In genomic region chr2:18956945-18957344, GRCm38 (mm10) we compare ENCODE assay signal across 20 mouse cellular contexts. TPM values are rescaled to one million over a fixed set of nuclear protein-coding genes. Genes with fewer than 3 reads are reported as not detected.
A peak's percentile ranks its signal among the peaks of the same experiment; 100 is the strongest.
DNase-seq lines count a peak whose midpoint lies in the region; ATAC-seq and TF ChIP-seq lines count a peak whose summit lies in the region.
"Had no signal": no experiment of that assay in that cellular context is flagged by ENCODE, and none has a peak within 500 bp of the region (broad histone marks: within the 10 kb centered on the region; RNA-seq: fewer than 3 reads in every experiment).

No protein-coding gene starts in this region.

- peak overlapping the region; percentile 71; the same call in 1 of the 2 replicates for H3K27ac ChIP-seq in heart, embryonic 10.5 days
- H3K27ac ChIP-seq in kidney, adult 2 months (ENCODE audit: insufficient read depth, low read depth, low read length) = no peak overlapping the region
- H3K27ac ChIP-seq in CH12.LX (ENCODE audit: insufficient read depth, low read depth) = no peak overlapping the region; the same call in 1 of the 2 replicates
- peak overlapping the region; percentile 57 for H3K27ac ChIP-seq in liver, embryonic 16.5 days (ENCODE audit: low read length)
- no peak overlapping the region for H3K27ac ChIP-seq in kidney, embryonic 14.5 days (ENCODE audit: low read depth, low read length)
- H3K27ac ChIP-seq: forebrain, embryonic 15.5 days; hindbrain, embryonic 15.5 days; left cerebral cortex, adult 2 months; limb, embryonic 10.5 days; lung, embryonic 15.5 days; midbrain, embryonic 15.5 days had no signal

- TF ChIP-seq EP300 in CH12.LX (IDR thresholded peaks at IDR 0.05; ENCODE audit: low read length) = no peak

- TF ChIP-seq POLR2A in kidney, adult 2 months (IDR thresholded peaks at IDR 0.05; ENCODE audit: low read depth, low read length) = no peak
- TF ChIP-seq POLR2A in CH12.LX (IDR thresholded peaks at IDR 0.05; ENCODE audit: low read depth, low read length) = no peak

- no peak for TF ChIP-seq RAD21 in CH12.LX (IDR thresholded peaks at IDR 0.05; ENCODE audit: low read depth, low read length)

- H3K9ac ChIP-seq in CH12.LX (ENCODE audit: insufficient read depth, low read depth) = 0 out of 2 replicates have a peak overlapping the region, but pooled peaks have one; percentile 29
- H3K9ac ChIP-seq in liver, embryonic 16.5 days (ENCODE audit: low read depth, low read length) = no peak overlapping the region; the same call in 1 of the 2 replicates
- H3K9ac ChIP-seq in kidney, embryonic 14.5 days (ENCODE audit: low read depth, low read length) = no peak overlapping the region
- H3K9ac ChIP-seq: forebrain, embryonic 15.5 days; hindbrain, embryonic 15.5 days; lung, embryonic 15.5 days; midbrain, embryonic 15.5 days had no signal

- TF ChIP-seq CTCF in kidney, adult 2 months (conservative IDR thresholded peaks at IDR 0.05; ENCODE audit: insufficient read depth, insufficient read length, low read depth, low read length) = no peak
- no peak for TF ChIP-seq CTCF in CH12.LX (conservative IDR thresholded peaks at IDR 0.05 in 1 of 2, IDR thresholded peaks at IDR 0.05 in 1 of 2; ENCODE audit: low read depth in 2 of 2, low read length in 2 of 2)

- no peak overlapping the region for H3K4me2 ChIP-seq in CH12.LX (ENCODE audit: insufficient read depth, low read depth, poor library complexity, severe bottlenecking)
- peak overlapping the region; percentile 30; the same call in 1 of the 2 replicates for H3K4me2 ChIP-seq in liver, embryonic 16.5 days (ENCODE audit: low read depth, low read length)
- H3K4me2 ChIP-seq in kidney, embryonic 14.5 days (replicated peaks; ENCODE audit: low read depth, low read length) = no peak overlapping the region
- H3K4me2 ChIP-seq: forebrain, embryonic 15.5 days; hindbrain, embryonic 15.5 days; lung, embryonic 15.5 days; midbrain, embryonic 15.5 days had no signal

- ATAC-seq in liver, embryonic 16.5 days (ENCODE audit: low read depth) = peak; percentile 32
- no peak for ATAC-seq in kidney, embryonic 14.5 days (ENCODE audit: low FRiP score, low TSS enrichment)
- ATAC-seq: forebrain, embryonic 15.5 days; intestine, embryonic 16.5 days; midbrain, embryonic 15.5 days had no signal

- H3K36me3 ChIP-seq in heart, embryonic 10.5 days = no peaks in the 10 kb centered on the region
- H3K36me3 ChIP-seq in kidney, adult 2 months (ENCODE audit: control insufficient read depth, insufficient read depth, low read length) = no peaks in the 10 kb centered on the region
- H3K36me3 ChIP-seq in CH12.LX (replicated peaks in 1 of 2; ENCODE audit: control insufficient read depth in 1 of 2, insufficient read depth in 1 of 2, low read length in 1 of 2) = peaks cover 0 to 3% of the 10 kb centered on the region in 2 experiments
- H3K36me3 ChIP-seq in liver, embryonic 16.5 days (ENCODE audit: control insufficient read depth, insufficient read depth) = no peaks in the 10 kb centered on the region
- no peaks in the 10 kb centered on the region for H3K36me3 ChIP-seq in kidney, embryonic 14.5 days (ENCODE audit: control insufficient read depth, insufficient read depth, low read length)
- H3K36me3 ChIP-seq: forebrain, embryonic 15.5 days; hindbrain, embryonic 15.5 days; limb, embryonic 10.5 days; lung, embryonic 15.5 days; midbrain, embryonic 15.5 days had no signal

- H3K4me1 ChIP-seq in heart, embryonic 10.5 days = peaks cover 46% of the 10 kb centered on the region
- H3K4me1 ChIP-seq in kidney, adult 2 months (ENCODE audit: control insufficient read depth, insufficient read depth, low read length) = peaks cover 8% of the 10 kb centered on the region; the same call in 1 of the 2 replicates
- H3K4me1 ChIP-seq in CH12.LX (ENCODE audit: control insufficient read depth in 1 of 2, insufficient read depth in 2 of 2) = peaks cover 22 to 98% of the 10 kb centered on the region in 2 experiments
- peaks cover 75% of the 10 kb centered on the region for H3K4me1 ChIP-seq in liver, embryonic 16.5 days (ENCODE audit: control insufficient read depth, low read depth, low read length)
- peaks cover 29% of the 10 kb centered on the region for H3K4me1 ChIP-seq in kidney, embryonic 14.5 days (ENCODE audit: control insufficient read depth, insufficient read depth, low read length)
- H3K4me1 ChIP-seq: forebrain, embryonic 15.5 days; hindbrain, embryonic 15.5 days; midbrain, embryonic 15.5 days had no signal

- H3K79me2 ChIP-seq in CH12.LX (replicated peaks; ENCODE audit: control insufficient read depth, extremely low read depth, insufficient read depth, poor library complexity, severe bottlenecking) = no peaks in the 10 kb centered on the region

- H3K4me3 ChIP-seq in heart, embryonic 10.5 days = no peak overlapping the region; the same call in 1 of the 2 replicates
- H3K4me3 ChIP-seq in kidney, adult 2 months (ENCODE audit: insufficient read depth, low read depth, low read length) = no peak overlapping the region
- no peak overlapping the region for H3K4me3 ChIP-seq in CH12.LX (replicated peaks in 1 of 3; ENCODE audit: low read depth in 2 of 3, low read length in 2 of 3, poor library complexity in 1 of 3)
- H3K4me3 ChIP-seq in liver, embryonic 16.5 days (ENCODE audit: low read depth, low read length) = no peak overlapping the region
- H3K4me3 ChIP-seq in kidney, embryonic 14.5 days (ENCODE audit: low read length) = no peak overlapping the region
- H3K4me3 ChIP-seq: erythroblast, embryonic 14.5 days; forebrain, embryonic 15.5 days; hindbrain, embryonic 15.5 days; left cerebral cortex, adult 2 months; limb, embryonic 10.5 days; lung, embryonic 15.5 days; midbrain, embryonic 15.5 days had no signal

- intact Hi-C loops in heart, postnatal 36 days (cut with DNase I) = no loop called here

- dilution Hi-C loops in CH12.LX (cut with MboI; ENCODE audit: extremely low pct_ligation_motif_present, extremely low pct_unique_long_range_greater_than_20kb, low sequenced_read_pairs) = no loop called here

- H3K27me3 ChIP-seq in heart, embryonic 10.5 days (ENCODE audit: insufficient read depth, poor library complexity, severe bottlenecking) = no peaks in the 10 kb centered on the region
- H3K27me3 ChIP-seq in kidney, adult 2 months (replicated peaks; ENCODE audit: control insufficient read depth, insufficient read depth, low read length) = no peaks in the 10 kb centered on the region
- H3K27me3 ChIP-seq in CH12.LX (replicated peaks) = no peaks in the 10 kb centered on the region
- no peaks in the 10 kb centered on the region for H3K27me3 ChIP-seq in liver, embryonic 16.5 days (ENCODE audit: control insufficient read depth, insufficient read depth, low read depth, low read length)
- H3K27me3 ChIP-seq in kidney, embryonic 14.5 days (ENCODE audit: control insufficient read depth, insufficient read depth, low read length) = no peaks in the 10 kb centered on the region
- H3K27me3 ChIP-seq: forebrain, embryonic 15.5 days; hindbrain, embryonic 15.5 days; lung, embryonic 15.5 days; midbrain, embryonic 15.5 days had no signal

- 12% methylated on average over 7 of the region's 7 CpGs for WGBS in heart, embryonic 10.5 days
- 53% methylated on average over 7 of the region's 7 CpGs for WGBS in kidney, adult 2 months
- WGBS in liver, embryonic 16.5 days (ENCODE audit: insufficient replicate concordance) = 17% methylated on average over 7 of the region's 7 CpGs
- 65% methylated on average over 7 of the region's 7 CpGs for WGBS in kidney, embryonic 14.5 days

- no peak for DNase-seq in heart, embryonic 10.5 days (ENCODE audit: low spot score)
- no peak for DNase-seq in heart, postnatal 36 days
- DNase-seq in kidney, adult 2 months = peak; percentile 28
- DNase-seq in kidney, adult 11 months = no peak
- DNase-seq in CH12.LX (ENCODE audit: extremely low read depth) = no peak
- DNase-seq in urinary bladder, postnatal 4 days (ENCODE audit: low spot score in 2 of 2) = no peak
- DNase-seq: adrenal gland, adult 8-10 months; cerebellum, adult 11 months; kidney, postnatal 14 days; right cerebral cortex, adult 18-20 months had no signal

- in situ Hi-C loops in CH12.LX (cut with MboI; ENCODE audit: low pct_ligation_motif_present, low pct_unique_long_range_greater_than_20kb, low sequenced_read_pairs) = no loop called here

- no peaks in the 10 kb centered on the region for H3K9me3 ChIP-seq in heart, embryonic 10.5 days
- no peaks in the 10 kb centered on the region for H3K9me3 ChIP-seq in CH12.LX (replicated peaks; ENCODE audit: low read length)
- H3K9me3 ChIP-seq in liver, embryonic 16.5 days (replicated peaks; ENCODE audit: control insufficient read depth, low read length) = no peaks in the 10 kb centered on the region
- H3K9me3 ChIP-seq in kidney, embryonic 14.5 days (ENCODE audit: control insufficient read depth, low read length) = no peaks in the 10 kb centered on the region
- H3K9me3 ChIP-seq: forebrain, embryonic 15.5 days; hindbrain, embryonic 15.5 days; limb, embryonic 10.5 days; lung, embryonic 15.5 days; midbrain, embryonic 15.5 days had no signal

TF ChIP-seq in CH12.LX, 34 proteins besides CTCF, POLR2A, EP300 and RAD21:
- TF ChIP-seq MAX (IDR thresholded peaks at IDR 0.05; ENCODE audit: low read length) = no peak
- TF ChIP-seq BHLHE40 (IDR thresholded peaks at IDR 0.05; ENCODE audit: low read depth, low read length) = no peak
TF ChIP-seq in CH12.LX: peak in this region for 0.

RNA-seq across cellular contexts. Expression of gene Pip4k2a, which starts 41.0 kb away (rescaled TPM):
- polyA plus RNA-seq in heart, embryonic 10.5 days (2016; fragmentation: Nextera tagmentation; extraction: Ambion mirVana) = 7.4 and 12.0 TPM in 2 replicates
- 1 to 10 TPM; 8.0 to 8.6 TPM for total RNA-seq in heart, postnatal 36 days (2021)
- polyA plus RNA-seq in kidney, adult 2 months (2012; rRNA removed) = 5.6 and 7.1 TPM in 2 replicates
- total RNA-seq in CH12.LX (2012; rRNA removed) (6.6 and 6.8 TPM in 2 replicates), CH12.LX (2014; rRNA removed) (17.9 and 20.8 TPM in 2 replicates)
- 52.9 and 84.7 TPM in 2 replicates for polyA plus RNA-seq in CH12.LX (2012; ENCODE audit: insufficient read length, low read depth)
- 13.5 and 14.6 TPM in 2 replicates for polyA plus RNA-seq in liver, embryonic 16.5 days (2015; fragmentation: Nextera tagmentation; extraction: Ambion mirVana)
- 10.1 and 14.3 TPM in 2 replicates for polyA plus RNA-seq in kidney, embryonic 14.5 days (2014; fragmentation: Nextera tagmentation; extraction: Ambion mirVana)

RNA-seq across cellular contexts. Expression of gene 4930426L09Rik, which starts 41.2 kb away (rescaled TPM):
- 0.18 and 0.38 TPM in 2 replicates for polyA plus RNA-seq in heart, embryonic 10.5 days (2016; fragmentation: Nextera tagmentation; extraction: Ambion mirVana)
- under 1 TPM in 1 of 2 experiments, not detected in 1; 0.19 TPM for total RNA-seq in heart, postnatal 36 days (2021)
- 0.38 and 0.56 TPM in 2 replicates for polyA plus RNA-seq in kidney, adult 2 months (2012; rRNA removed)
- total RNA-seq in CH12.LX (2012; rRNA removed) (0.25 and 0.30 TPM in 2 replicates), CH12.LX (2014; rRNA removed) (0.22 and 0.26 TPM in 2 replicates)
- 0.16 and 0.31 TPM in 2 replicates for polyA plus RNA-seq in CH12.LX (2012; ENCODE audit: insufficient read length, low read depth)
- 0.12 and 0.15 TPM in 2 replicates for polyA plus RNA-seq in liver, embryonic 16.5 days (2015; fragmentation: Nextera tagmentation; extraction: Ambion mirVana)
- polyA plus RNA-seq in kidney, embryonic 14.5 days (2014; fragmentation: Nextera tagmentation; extraction: Ambion mirVana) = 0.21 and 0.47 TPM in 2 replicates
- polyA plus RNA-seq: erythroblast, embryonic 14.5 days had no signal

Comparison
In these comparisons a context has a peak if more than half of its experiments do, and no peak if none do; other contexts are left out.
1. H3K27ac ChIP-seq: peak in heart, embryonic 10.5 days (single experiment) and liver, embryonic 16.5 days (single experiment); none in kidney, adult 2 months (single experiment), CH12.LX (single experiment) and kidney, embryonic 14.5 days (single experiment).